Mouse (Mus musculus): ENCODE measurements around the gene Slc9a3r2. TPM values are rescaled to one million over a fixed set of nuclear protein-coding genes. Genes with fewer than 3 reads are reported as not detected.
A peak's percentile ranks its signal among the peaks of the same experiment; 100 is the strongest.

Slc9a3r2 gene
- polyA plus RNA-seq, 1 experiment from 2014 or later, result 12.5 TPM

GRCm38 (mm10) chr17:24608370-24608769 lies 41.8 kb downstream of the Slc9a3r2 start:
- H3K27ac ChIP-seq (ENCODE audit: low read depth), result peak overlapping the region; percentile 80
- WGBS (ENCODE audit: insufficient replicate concordance), result 60% methylated on average over 4 of the region's 4 CpGs
- peak; percentile 65 for ATAC-seq
- H3K4me1 ChIP-seq (ENCODE audit: insufficient read depth), result peaks cover 14% of the 10 kb centered on the region
- peak overlapping the region; percentile 44 for H3K4me2 ChIP-seq (ENCODE audit: low read depth, low read length)
- peaks cover 33% of the 10 kb centered on the region for H3K36me3 ChIP-seq (replicated peaks; ENCODE audit: insufficient read depth, low read length)
- H3K9ac ChIP-seq (replicated peaks), result peak overlapping the region; percentile 7; the same call in 1 of the 2 replicates
- TF ChIP-seq CTCF (IDR thresholded peaks at IDR 0.05; ENCODE audit: low read depth) (no peak), EP300 (IDR thresholded peaks at IDR 0.05; ENCODE audit: low read depth) (peak; percentile 62)
- no peaks in the 10 kb centered on the region for H3K27me3 ChIP-seq (ENCODE audit: insufficient read depth, low read length)
- no peak for DNase-seq
- no peak overlapping the region for H3K4me3 ChIP-seq (ENCODE audit: low read depth, low read length)
- H3K9me3 ChIP-seq (ENCODE audit: low read length), result no peaks in the 10 kb centered on the region

GRCm38 (mm10) chr17:24604557-24604956 lies 45.6 kb downstream of the Slc9a3r2 start:
- WGBS (ENCODE audit: insufficient replicate concordance), result 85% methylated on average over 3 of the region's 3 CpGs

GRCm38 (mm10) chr17:24603961-24604360 lies 46.2 kb downstream of the Slc9a3r2 start:
- Histone ChIP-seq H3K4me3 (ENCODE audit: low read depth, low read length) (no peak overlapping the region), H3K9me3 (ENCODE audit: low read length) (no peaks in the 10 kb centered on the region), H3K36me3 (replicated peaks; ENCODE audit: insufficient read depth, low read length) (peaks cover 48% of the 10 kb centered on the region), H3K4me1 (ENCODE audit: insufficient read depth) (peaks cover 3% of the 10 kb centered on the region), H3K9ac (replicated peaks) (no peak overlapping the region), H3K27ac (ENCODE audit: low read depth) (no peak overlapping the region), H3K27me3 (ENCODE audit: insufficient read depth, low read length) (no peaks in the 10 kb centered on the region), H3K4me2 (ENCODE audit: low read depth, low read length) (no peak overlapping the region)
- no peak for TF ChIP-seq EP300 (IDR thresholded peaks at IDR 0.05; ENCODE audit: low read depth)
- no peak for TF ChIP-seq CTCF (IDR thresholded peaks at IDR 0.05; ENCODE audit: low read depth)
- no peak for ATAC-seq
- no peak for DNase-seq
- WGBS (ENCODE audit: insufficient replicate concordance), result 75% methylated on average over 8 of the region's 8 CpGs

More at GRCm38 (mm10) chr17:24604557-24604956, 45.6 kb downstream of the Slc9a3r2 start:
- DNase-seq, result no peak
- no peak for TF ChIP-seq CTCF (IDR thresholded peaks at IDR 0.05; ENCODE audit: low read depth)
- no peak for TF ChIP-seq EP300 (IDR thresholded peaks at IDR 0.05; ENCODE audit: low read depth)
- Histone ChIP-seq H3K36me3 (replicated peaks; ENCODE audit: insufficient read depth, low read length) (peaks cover 44% of the 10 kb centered on the region), H3K27ac (ENCODE audit: low read depth) (no peak overlapping the region), H3K4me2 (ENCODE audit: low read depth, low read length) (no peak overlapping the region), H3K9ac (replicated peaks) (no peak overlapping the region), H3K27me3 (ENCODE audit: insufficient read depth, low read length) (no peaks in the 10 kb centered on the region), H3K4me1 (ENCODE audit: insufficient read depth) (peaks cover 3% of the 10 kb centered on the region), H3K9me3 (ENCODE audit: low read length) (no peaks in the 10 kb centered on the region), H3K4me3 (ENCODE audit: low read depth, low read length) (no peak overlapping the region)
- ATAC-seq, result no peak

GRCm38 (mm10) chr17:24600502-24600901 lies 49.6 kb downstream of the Slc9a3r2 start:
- Histone ChIP-seq H3K4me2 (ENCODE audit: low read depth, low read length) (no peak overlapping the region), H3K9me3 (ENCODE audit: low read length) (no peaks in the 10 kb centered on the region), H3K27me3 (ENCODE audit: insufficient read depth, low read length) (no peaks in the 10 kb centered on the region), H3K9ac (replicated peaks) (no peak overlapping the region), H3K4me3 (ENCODE audit: low read depth, low read length) (no peak overlapping the region), H3K4me1 (ENCODE audit: insufficient read depth) (no peaks in the 10 kb centered on the region), H3K27ac (ENCODE audit: low read depth) (no peak overlapping the region), H3K36me3 (replicated peaks; ENCODE audit: insufficient read depth, low read length) (peaks cover 56% of the 10 kb centered on the region)
- DNase-seq (no peak), ATAC-seq (no peak)
- TF ChIP-seq EP300 (IDR thresholded peaks at IDR 0.05; ENCODE audit: low read depth), result no peak
- no peak for TF ChIP-seq CTCF (IDR thresholded peaks at IDR 0.05; ENCODE audit: low read depth)
- WGBS (ENCODE audit: insufficient replicate concordance), result 85% methylated on average over 4 of the region's 4 CpGs

- TF ChIP-seq CTCF (IDR thresholded peaks at IDR 0.05; ENCODE audit: low read depth) (no peak), EP300 (IDR thresholded peaks at IDR 0.05; ENCODE audit: low read depth) (no peak)
- no peak overlapping the region for H3K4me2 ChIP-seq (ENCODE audit: low read depth, low read length)
- WGBS (ENCODE audit: insufficient replicate concordance), result 86% methylated on average over 3 of the region's 3 CpGs
- peaks cover 56% of the 10 kb centered on the region for H3K36me3 ChIP-seq (replicated peaks; ENCODE audit: insufficient read depth, low read length)
- no peak overlapping the region for H3K9ac ChIP-seq (replicated peaks)
- H3K9me3 ChIP-seq (ENCODE audit: low read length), result no peaks in the 10 kb centered on the region
- no peak for ATAC-seq
- no peak overlapping the region for H3K27ac ChIP-seq (ENCODE audit: low read depth)
- H3K4me3 ChIP-seq (ENCODE audit: low read depth, low read length), result no peak overlapping the region
- DNase-seq, result no peak
- H3K4me1 ChIP-seq (ENCODE audit: insufficient read depth), result no peaks in the 10 kb centered on the region
- no peaks in the 10 kb centered on the region for H3K27me3 ChIP-seq (ENCODE audit: insufficient read depth, low read length)
These were observed 52.1 kb downstream of the Slc9a3r2 start for GRCm38 (mm10) chr17:24597989-24598388.

- H3K9ac ChIP-seq (replicated peaks), result no peak overlapping the region
- H3K27ac ChIP-seq (ENCODE audit: low read depth), result no peak overlapping the region
- H3K4me2 ChIP-seq (ENCODE audit: low read depth, low read length), result no peak overlapping the region
- DNase-seq (no peak), ATAC-seq (no peak)
- no peak overlapping the region for H3K4me3 ChIP-seq (ENCODE audit: low read depth, low read length)
- no peaks in the 10 kb centered on the region for H3K27me3 ChIP-seq (ENCODE audit: insufficient read depth, low read length)
- 85% methylated on average over 19 of the region's 19 CpGs for WGBS (ENCODE audit: insufficient replicate concordance)
- no peak for TF ChIP-seq CTCF (IDR thresholded peaks at IDR 0.05; ENCODE audit: low read depth)
- TF ChIP-seq EP300 (IDR thresholded peaks at IDR 0.05; ENCODE audit: low read depth), result no peak
- no peaks in the 10 kb centered on the region for H3K4me1 ChIP-seq (ENCODE audit: insufficient read depth)
- H3K9me3 ChIP-seq (ENCODE audit: low read length), result no peaks in the 10 kb centered on the region
- peaks cover 49% of the 10 kb centered on the region for H3K36me3 ChIP-seq (replicated peaks; ENCODE audit: insufficient read depth, low read length)
These were observed 53.5 kb downstream of the Slc9a3r2 start for GRCm38 (mm10) chr17:24596471-24597183.
